Mouse (Mus musculus) v-Abl transformed pro-B cells (cell line): Measurements from ENCODE around the gene Ica1.

ENCODE experiments used
- in situ Hi-C, 2 experiments: fragments of 400-800 bp; cut with MboI; formaldehyde crosslinking; loops; one replicate each; pipeline ENCODE4 v1.15.1; 2025; ENCODE audit not compliant: unreplicated experiment in 2 of 2

Gene Ica1

DNA sequence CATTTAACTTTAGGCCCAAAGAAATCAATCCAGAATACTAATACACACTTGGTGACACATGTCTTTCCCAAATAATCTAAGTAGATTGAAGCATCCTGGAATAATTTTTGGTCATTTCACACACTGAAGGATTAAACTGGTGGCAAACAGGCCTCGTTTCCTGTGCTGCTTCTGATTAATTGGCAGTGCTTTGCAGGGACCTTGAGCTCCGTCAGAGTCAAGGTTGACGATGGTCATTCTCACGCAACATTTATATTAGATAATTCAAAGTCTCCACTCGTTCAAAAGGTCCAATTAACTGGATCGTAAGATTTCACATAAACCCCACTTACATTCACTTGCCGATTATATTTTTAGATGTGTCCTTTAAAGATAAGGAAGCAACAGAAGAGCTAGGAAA, 33.4 kb downstream of the Ica1 start:
- in situ Hi-C loops = loop anchor here in 1 of 2 experiments (5.0 to 10.0 kb wide), 2 partner anchors 87 to 150 kb away; no protein-coding TSS in a partner anchor

DNA sequence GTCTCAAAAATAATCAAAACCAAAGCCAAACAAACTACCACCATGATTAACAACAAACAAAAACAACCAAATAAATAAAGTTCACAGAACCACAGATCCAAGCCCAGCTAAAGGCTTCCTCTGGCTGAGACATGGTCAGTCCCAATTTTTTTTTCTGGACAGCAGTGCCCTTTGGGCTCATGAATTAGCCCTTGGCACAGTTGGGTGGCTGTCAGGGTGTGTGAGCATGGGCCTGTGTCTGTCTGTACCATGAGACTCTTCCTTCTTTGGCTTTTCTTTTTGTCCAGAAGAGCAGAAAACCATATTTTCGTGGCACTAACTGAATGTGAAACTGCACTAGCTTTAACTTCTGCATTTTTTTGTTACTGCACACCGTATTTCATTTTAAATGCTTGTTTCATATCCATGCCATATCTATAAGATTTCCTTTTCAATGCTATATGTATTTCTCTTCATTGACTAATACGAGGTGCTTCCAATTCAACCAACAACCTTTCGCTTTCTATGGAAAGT, 34.0 kb downstream of the Ica1 start:
- in situ Hi-C loops = loop anchor here in 1 of 2 experiments (5.0 to 10.0 kb wide), 2 partner anchors 88 to 150 kb away; no protein-coding TSS in a partner anchor

DNA sequence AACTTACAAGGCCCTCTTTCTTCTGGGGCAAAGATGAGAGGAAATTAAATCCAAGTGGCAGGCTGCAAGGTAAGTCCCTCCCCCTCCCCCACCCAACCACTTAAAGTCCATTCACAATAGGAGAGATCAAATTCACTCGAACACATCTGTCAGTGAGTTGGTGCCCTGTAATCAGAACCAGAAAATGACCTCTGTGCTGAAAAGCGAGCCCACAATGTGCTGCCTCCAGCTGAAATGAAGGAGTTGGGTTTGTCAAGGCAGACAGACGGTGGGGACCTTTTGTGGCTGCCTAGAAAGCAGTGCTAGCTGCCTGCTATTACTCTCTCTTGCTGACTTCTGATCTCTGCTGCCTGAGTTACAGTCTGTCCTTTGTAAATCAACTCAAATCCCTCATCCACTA, 35.8 kb downstream of the Ica1 start:
- in situ Hi-C loops = loop anchor here in 1 of 2 experiments (5.0 to 10.0 kb wide), 2 partner anchors 90 to 152 kb away; no protein-coding TSS in a partner anchor

DNA sequence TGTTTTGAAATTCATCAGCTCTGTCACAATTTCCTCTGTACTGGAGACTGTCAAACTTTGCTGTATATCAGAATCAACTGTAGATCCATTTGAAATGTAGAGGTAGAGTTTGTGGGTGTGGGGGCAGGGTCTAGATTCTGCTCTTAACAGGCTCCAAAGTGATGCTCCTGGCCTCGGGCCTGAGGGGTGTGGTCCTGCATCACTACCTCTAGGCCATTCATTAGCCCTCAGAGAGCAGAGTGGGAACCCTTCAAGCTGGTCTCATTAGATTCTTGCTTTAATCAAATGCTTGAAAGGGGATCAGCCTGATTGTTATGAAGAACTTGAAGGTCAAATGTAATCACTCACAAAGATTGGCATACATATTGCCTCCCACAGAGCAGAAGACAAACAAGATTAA, 36.6 kb downstream of the Ica1 start:
- in situ Hi-C loops = loop anchor here in 1 of 2 experiments (5.0 to 10.0 kb wide), 2 partner anchors 91 to 153 kb away; no protein-coding TSS in a partner anchor

DNA sequence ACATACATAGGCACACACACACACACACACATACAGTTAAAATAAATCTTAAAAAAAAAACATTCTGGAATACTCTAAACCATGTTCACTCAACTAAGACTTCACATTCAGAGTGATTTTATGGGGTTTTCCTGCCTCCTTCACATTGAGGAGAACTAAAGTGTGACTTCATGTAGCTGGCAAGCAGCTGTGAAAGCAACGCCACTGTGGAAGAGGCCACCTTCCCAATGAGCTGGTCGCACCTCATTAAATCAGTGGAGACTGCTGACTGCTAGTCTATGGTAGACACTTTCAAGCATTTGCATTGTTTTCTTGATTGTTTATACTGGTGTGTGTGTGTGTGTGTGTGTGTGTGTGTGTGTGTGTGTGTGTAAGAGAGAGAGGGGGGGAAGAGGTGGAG, 38.2 kb downstream of the Ica1 start:
- in situ Hi-C loops = loop anchor here in 1 of 2 experiments (5.0 to 10.0 kb wide), 2 partner anchors 92 to 155 kb away; no protein-coding TSS in a partner anchor

DNA sequence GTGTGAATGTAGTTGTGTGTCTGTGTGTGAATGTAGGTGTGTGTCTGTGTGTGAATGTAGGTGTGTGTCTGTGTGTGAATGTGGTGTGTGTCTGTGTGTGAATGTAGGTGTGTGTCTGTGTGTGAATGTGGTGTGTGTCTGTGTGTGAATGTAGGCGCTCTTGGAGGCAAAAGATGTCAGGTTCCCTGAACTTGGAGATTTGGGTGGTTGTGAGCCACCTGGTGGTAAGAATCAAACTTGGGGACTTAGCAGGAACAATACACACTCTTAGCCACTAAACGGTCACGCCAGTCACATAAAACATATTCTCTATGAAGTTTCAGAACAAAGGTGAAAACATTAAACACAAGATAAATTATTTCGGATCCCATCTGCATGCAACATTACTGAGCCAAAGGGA, 39.9 kb downstream of the Ica1 start:
- in situ Hi-C loops = loop anchor here (5.0 to 10.0 kb wide), 9 partner anchors 226 to 1006 kb away; partner anchors contain the start of genes C1galt1 (in 2 of the 2) and Col28a1 (in 1 of the 2)

DNA sequence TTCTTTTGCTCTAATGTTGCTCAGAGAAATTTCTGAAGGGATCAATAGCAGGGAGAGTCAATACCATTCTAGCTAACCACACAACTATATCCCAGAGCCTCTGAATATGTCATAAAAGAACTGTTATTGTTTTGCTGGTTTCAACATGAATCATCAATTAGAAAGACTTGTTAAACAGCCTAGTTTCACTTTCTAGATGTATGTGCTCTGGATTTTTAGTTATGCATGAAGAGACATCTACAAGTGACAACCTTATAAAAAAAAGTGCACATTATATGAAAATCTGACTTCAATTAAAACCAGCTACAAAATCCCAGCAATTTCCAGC, 41.8 kb downstream of the Ica1 start:
- in situ Hi-C loops = loop anchor here (5.0 to 10.0 kb wide), 9 partner anchors 224 to 1004 kb away; partner anchors contain the start of genes C1galt1 (in 2 of the 2) and Col28a1 (in 1 of the 2)

DNA sequence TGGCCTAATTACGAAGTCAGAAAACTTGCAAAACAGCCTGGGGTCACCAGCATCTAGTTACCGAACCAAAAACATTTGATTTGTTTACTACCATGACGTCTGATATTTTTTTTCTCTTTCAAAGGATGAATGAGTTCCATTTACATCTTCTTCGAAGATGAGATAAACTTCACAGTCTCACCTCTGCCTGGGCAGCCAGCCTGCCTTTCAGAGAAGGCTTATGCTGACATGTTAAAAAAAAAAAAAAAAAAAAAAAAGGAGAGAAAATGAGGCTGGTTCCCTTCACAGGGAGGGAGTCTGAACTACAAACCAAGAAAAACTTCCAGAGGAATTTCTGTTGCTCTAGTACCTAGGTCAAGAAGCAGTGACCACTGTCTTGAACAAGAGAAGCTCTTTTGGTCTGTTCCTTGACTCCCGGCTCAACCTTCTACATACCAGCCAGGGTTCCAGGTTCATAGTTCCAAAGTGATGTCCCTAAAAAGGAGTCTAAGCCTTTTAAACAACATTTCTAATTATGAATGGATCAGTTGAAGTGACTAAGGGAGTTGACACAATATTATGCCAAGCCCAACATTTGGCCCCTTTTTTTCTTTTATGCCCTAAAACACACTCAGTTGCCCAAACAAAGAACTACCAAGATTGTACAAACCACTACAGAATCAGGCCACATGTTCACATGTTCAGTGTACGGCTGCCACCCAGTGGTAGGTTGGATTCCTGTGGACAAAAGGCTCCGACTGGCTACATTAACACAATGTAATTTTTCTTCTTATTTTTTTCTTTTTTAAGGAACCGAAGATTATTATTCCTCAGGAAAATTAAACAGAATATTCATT, 42.4 kb downstream of the Ica1 start:
- in situ Hi-C loops = loop anchor here (5.0 to 10.0 kb wide), 9 partner anchors 224 to 1004 kb away; partner anchors contain the start of genes C1galt1 (in 2 of the 2) and Col28a1 (in 1 of the 2)

DNA sequence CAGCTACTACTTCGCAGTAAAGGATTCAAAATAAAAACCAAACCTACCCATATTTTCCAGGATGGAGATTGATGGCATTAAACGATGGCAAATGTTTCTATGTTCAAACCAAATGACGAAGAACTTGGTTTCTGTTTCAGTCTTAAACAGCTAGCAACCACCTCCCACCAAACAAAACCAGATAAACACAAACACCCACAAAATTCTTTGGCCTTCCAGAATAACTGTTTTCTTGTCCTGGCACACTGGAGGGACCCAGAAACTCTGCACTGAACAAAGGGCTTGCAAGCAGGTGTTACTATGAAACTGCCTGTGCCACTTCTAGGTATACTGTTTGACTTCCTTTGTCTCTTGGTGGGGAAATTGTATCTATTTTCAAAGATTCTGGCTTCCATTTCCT, 43.2 kb downstream of the Ica1 start:
- in situ Hi-C loops = loop anchor here (5.0 to 10.0 kb wide), 9 partner anchors 223 to 1003 kb away; partner anchors contain the start of genes C1galt1 (in 2 of the 2) and Col28a1 (in 1 of the 2)

DNA sequence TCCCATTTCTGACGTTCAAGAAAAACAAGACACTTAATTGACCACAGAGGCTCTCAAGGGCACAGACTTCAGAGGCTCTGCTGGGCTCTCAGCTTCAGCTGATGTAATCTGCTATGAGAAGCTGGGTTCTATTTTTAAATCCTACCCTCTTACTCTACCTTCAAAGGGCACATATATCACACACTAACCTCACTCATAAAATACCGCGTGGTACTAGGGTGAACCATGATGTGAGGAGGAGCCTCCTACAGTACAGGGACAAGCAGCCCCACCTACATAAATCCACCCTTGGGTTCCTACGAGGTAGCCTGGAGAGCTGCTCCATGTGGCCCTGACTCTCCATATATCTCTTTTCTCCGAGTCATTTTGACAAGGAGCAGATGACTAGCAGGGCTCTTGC, 45.8 kb downstream of the Ica1 start:
- in situ Hi-C loops = loop anchor here (5.0 to 10.0 kb wide), 3 partner anchors 40 to 888 kb away; partner anchors contain the start of genes C1galt1 (in 2 of the 2) and Col28a1 (in 1 of the 2)

DNA sequence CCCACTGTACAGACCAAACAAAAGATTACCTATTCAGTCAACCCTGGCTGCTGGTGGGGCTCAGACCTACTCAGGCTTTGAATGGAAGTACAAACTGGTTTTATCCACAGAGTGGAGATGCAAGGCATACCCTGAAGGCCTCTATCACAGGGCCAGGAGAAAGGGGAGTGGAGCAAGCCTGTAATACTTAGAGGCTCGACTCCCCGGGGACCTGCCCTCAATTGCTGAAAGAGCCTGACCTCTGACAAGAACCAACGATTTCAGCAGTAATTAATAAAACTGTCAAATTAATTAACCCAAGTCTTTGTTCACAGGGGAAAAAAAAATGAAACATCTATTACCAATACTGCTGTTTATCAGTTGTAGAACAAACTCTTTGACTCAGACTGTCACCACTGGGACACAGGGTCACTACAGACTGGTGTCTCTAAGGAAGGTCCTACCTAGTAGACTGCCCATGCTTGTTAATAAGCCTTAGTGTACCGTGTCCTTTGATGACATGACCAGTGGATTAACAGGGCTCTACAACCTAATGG, 46.6 kb downstream of the Ica1 start:
- in situ Hi-C loops = loop anchor here (5.0 to 10.0 kb wide), 3 partner anchors 39 to 887 kb away; partner anchors contain the start of genes C1galt1 (in 2 of the 2) and Col28a1 (in 1 of the 2)

DNA sequence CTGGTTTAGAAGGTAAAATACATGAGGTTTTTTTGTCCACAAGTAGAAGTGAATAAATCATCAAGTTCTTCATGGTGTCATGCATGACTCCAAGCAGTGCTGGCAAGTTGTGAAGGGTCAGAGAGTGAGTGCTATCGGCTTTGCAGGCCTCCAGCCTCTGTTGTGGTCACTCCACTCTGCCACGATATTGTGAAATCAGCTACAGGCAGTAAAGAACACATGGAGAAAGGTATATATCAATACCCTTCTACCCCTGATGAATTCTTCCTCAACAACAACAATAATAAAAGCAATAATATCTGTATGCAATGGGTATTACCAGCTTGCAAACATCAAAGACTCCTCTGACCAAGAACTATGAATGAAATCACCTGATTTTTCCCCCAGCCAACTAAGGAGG, 47.9 kb downstream of the Ica1 start:
- in situ Hi-C loops = loop anchor here (5.0 to 10.0 kb wide), 3 partner anchors 38 to 886 kb away; partner anchors contain the start of genes C1galt1 (in 2 of the 2) and Col28a1 (in 1 of the 2)

DNA sequence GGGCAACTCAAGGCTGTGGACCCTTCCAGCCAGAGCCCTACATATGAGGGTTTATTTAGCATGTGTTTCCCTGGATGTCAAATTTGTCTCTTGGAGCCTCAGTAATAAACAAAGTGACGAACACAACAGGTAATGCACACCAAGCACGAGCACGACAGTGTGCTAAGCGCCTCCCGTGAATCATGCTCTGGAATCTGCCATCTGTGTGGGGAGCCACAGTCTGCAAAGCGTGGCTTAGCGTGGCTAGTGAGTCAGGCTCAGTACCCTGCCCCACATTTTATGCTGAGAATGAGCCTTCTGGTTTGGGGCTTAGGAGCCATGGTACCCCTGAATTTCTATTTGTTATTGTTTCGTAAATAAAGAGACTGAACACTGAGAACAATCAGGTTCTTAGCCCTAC, 50.5 kb downstream of the Ica1 start:
- in situ Hi-C loops = loop anchor here in 1 of 2 experiments (10.0 kb wide), 1 partner anchor 83 kb away; no protein-coding TSS in a partner anchor

DNA sequence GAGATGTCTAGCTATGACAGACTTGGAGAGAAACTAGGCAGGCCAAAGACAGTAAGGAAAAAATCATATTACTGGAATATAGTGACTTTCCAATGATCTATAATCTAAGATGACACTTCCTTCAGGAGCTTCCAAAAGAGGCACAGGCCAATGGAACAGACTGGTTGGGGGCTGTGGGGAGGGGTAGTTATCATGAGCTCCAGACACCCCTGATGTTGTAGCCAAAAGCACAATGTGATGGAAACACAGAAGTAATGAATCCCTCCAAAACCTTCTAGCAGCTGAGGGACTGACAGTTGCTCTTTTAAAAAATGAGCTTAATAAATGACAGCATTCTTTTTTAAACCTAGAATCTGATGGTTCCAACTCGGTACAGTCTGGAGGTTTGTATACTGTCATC, 52.7 kb downstream of the Ica1 start:
- in situ Hi-C loops = loop anchor here in 1 of 2 experiments (10.0 kb wide), 1 partner anchor 81 kb away; no protein-coding TSS in a partner anchor

DNA sequence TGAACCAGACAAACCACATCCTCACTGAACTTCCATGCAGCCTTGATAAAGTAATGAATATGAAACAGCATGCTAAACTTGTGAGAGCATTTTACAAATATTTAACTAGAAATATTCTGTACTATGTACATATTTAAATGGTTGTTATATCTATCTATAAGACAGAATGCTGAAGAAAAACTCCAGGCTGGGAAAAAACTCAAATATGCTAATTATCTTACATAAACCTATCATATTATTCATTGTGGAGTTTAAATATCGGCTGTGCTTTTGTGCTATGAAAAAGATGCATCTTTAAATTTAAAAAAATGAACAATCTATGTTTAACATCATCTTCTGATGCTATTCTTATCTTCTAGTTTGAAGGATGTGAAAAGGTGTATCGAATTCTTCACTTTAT, 58.6 kb downstream of the Ica1 start:
- in situ Hi-C loops = loop anchor here in 1 of 2 experiments (10.0 kb wide), 1 partner anchor 75 kb away; no protein-coding TSS in a partner anchor

DNA sequence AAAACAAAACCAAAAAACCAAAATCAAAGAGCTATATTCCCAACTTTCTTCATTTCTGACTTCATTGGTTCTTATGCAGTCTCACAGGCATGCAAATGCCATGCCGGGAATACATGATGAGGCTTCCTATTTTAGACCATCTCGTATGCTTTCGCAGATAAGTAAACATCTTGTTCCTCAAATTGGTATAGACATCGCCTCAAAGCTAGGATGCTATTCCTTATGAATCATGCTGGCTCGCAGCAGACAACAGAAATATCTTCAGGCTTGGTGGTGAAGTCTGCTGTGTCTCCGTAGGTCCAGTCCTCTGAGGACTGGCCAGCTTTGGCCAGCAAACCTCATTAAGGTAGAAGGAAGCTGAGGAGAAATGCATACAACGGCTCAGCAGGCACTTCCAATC, 60.3 kb downstream of the Ica1 start:
- in situ Hi-C loops = no loop called here

DNA sequence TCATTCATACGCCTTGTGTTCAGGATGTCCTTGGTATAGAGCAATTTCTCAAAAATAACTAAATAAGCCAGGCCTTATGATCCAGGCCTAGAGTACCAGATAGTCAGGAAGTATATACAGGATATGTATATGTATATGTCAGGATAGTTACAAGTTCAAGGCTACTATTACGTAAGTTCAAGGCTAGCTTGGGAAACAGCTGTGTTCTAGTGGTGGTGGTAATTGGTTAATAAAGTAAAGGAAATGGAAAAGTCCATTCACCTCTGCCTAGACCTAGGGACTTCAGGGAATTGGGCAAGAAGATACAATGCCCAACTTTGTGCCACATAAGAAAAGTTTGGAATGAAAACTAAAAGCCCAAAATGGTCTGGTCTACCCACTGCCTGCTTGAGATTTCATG, 61.7 kb downstream of the Ica1 start:
- in situ Hi-C loops = no loop called here

DNA sequence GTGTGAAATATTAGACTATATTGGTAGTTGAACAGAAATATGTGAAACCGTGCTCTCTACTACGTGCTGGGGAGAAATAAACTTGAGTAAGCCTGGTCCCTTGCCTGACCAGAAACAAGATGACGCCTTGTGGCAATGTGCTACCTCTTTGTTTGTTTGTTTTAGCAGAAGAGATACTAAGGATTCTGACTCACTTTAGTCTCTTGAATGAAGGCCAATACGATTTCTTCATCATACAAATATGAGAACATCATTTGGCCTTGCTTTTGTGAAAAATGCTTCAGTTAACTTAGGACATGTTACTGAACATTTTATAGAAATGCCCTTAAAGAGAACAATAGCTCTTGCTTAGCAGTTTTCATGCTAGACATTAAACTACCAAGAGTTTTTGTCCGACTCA, 67.0 kb downstream of the Ica1 start:
- in situ Hi-C loops = no loop called here

DNA sequence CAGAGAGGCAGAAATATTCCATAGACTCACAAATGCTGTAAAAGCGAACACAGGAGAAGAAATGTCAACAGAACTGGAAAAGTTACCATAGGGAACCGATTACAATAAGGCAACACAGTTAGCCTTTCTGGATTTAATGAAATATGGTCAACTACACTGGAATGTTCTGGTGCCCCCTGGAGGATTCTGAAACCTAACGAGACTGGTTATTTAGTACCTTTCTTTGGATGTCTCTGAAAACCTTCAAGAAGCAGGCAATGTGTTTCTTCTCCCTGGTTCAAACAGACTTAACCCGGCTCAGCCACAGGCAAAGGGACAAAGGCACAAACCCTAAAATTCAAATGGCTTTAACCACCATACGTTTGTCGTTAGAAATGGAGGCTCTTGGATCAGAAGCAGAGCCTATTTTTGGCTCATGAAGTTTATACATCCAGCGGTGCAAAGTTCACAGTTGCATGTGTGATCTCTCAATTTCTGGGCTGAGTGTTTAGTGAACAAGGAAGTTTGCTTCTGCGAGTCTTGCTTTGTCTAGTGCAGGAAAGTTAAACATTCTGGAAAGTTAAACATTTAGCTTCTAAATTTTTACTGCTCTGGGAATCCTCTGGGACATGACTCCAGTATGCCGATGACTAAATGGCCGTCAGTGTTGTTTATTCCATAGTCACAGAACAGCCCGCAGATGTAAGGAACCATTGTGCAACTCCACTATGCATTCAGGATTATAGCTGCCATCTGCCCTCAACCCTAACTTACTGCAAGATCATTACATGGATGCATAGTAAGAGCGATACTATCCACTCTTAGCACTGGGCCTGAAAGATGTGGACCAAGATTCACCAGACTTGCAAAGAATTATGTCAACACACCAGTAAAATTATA, 83.4 kb downstream of the Ica1 start:
- in situ Hi-C loops = loop anchor here (5.0 to 10.0 kb wide), 3 partner anchors 37 to 418 kb away; no protein-coding TSS in a partner anchor
